Mouse (Mus musculus) kidney, adult 2 months (tissue): Measurements from ENCODE around the gene Evi5.

ENCODE experiments used
- CTCF ChIP-seq: fragments of 200-500 bp; conservative IDR thresholded peaks from 2 replicates; pipeline ENCODE4 v1.5.1; 2011; ENCODE audit warnings: low read depth, mild to moderate bottlenecking, control low read depth, low read length, moderate library complexity, mixed read lengths; ENCODE audit not compliant: insufficient read depth, insufficient read length
- POLR2A ChIP-seq: fragments of 200-500 bp; IDR thresholded peaks from one replicate; pipeline ENCODE4 v1.6.1; 2011; ENCODE audit warnings: low read depth, low read length, control low read depth

- no peak for TF ChIP-seq CTCF
- TF ChIP-seq POLR2A, result no peak
These were observed 15.3 kb upstream of the Evi5 start for GRCm38 (mm10) chr5:107889994-107890888.
